Mouse (Mus musculus): ENCODE data around the gene Lat2.

The Lat2 gene

DNA sequence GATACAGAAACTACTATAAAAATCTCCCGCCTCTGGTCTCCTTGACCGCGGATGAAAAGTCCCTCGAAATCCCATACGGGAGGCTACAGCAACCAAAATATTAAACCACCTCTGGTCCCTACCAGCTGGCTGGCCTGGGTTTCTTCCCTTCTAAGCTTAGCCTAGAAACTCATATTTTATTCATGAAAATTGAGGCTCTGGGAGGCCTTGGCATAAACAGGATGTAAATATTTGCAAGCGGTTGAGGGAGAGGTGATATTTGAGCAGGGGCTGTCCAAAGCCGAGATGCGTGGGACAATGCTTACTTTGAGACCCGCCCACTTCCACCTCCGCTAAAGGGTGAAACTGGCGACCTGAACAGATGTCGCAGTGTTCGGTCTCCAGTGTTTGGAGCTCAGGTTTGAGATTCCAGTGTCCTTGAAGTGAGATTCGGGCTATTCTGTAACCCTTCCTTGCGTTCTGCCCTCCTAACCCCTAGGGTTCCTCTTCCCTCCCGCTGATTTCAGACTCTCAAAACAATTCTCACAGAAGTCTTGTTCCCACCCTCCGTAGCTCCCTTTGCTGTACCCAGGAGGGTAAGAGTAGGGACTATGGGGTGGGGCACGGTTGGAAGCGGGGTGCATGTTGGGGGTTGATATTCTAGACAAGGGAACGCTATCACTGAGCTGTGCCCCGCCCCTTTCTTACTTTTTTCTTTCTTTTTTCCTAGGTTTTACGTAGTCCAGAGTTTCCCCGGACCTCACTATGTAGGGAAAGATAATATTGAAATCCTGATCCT is 42.9 kb downstream of the Lat2 start:
- peak; percentile 57 for DNase-seq (ENCODE audit: low spot score)

DNA sequence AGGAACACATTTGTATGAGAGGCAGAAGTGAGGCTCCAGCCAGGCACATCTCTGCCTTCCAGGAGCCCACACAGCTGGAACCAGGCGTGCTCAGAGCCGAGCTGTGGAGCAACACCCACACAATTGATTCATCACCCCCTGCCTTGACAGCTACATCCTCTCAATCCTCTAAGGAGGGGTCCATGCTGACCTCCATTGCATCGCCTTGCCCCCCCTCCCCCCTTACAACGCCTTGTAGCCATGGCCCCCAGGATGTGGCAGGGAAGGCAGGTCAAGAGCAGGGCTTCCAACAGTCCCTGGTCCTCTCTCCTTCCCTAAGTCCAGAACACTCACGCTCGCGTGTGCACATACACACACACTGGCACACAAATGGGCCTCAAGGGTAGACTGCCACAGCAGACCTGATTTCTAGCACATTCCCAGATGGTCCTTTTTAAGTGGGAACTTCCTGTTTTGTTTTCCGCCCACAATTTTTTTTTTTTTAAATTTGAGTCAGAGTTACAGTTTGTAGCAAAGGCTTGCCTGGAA is 45.8 kb downstream of the Lat2 start:
- no peak for DNase-seq (ENCODE audit: low spot score)

DNA sequence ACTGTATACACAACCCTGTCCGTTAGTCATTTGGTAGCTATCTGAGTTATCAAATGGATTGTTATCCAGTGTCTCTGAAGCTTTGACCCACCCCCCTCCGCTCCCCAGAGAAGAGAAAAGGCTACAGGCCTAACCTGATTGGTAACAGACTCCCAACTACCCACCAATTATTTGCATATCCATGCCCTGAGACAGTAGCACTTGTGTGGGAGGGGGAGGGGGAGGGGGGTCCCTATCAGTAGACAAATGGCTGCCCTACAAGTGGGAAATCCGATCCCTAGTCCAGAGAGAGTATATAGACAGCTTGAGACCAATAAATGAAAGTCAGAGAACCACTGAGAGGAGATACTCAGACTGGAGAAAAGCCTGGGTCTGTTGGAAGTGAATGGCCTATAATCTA is 46.8 kb downstream of the Lat2 start:
- DNase-seq (ENCODE audit: low spot score), result no peak

DNA sequence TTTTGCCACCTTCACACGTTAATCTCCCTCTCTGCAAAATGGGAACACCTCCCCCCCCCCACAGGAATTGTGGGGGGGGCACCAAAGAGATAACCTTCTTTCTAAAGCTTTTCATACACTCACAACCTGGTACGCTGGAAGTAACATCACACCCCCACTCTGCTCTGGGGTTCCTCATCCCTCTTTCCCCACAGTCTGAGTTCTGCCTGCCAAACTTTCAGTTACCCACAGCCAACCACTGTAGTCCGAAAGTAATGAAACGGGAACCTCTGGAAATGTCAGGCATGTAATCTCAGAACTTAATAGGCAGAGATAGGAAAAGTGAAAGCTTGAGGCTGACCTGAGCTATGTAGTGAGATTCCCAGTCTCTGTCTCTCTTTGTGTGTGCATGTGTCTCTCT is 47.4 kb downstream of the Lat2 start:
- DNase-seq (ENCODE audit: low spot score), result no peak

DNA sequence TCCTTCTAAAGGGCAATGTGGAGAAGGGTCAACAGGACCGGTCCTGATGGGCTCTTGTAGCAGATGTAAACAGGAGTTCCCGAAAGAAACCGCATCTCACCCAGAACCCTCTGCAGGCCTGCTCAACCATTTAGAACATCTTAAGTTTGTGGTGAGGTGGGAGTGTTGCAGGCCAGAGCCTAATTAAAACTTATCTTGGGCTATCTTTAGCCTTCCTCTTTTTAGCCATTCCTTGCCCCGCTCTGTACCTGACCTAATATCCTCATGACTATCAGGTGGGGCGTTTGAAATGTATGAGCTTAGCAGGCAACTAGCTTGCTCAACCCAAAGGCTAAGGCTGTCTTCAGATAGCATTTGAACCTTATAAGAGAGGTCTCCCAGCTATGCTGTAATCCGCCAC is 49.1 kb downstream of the Lat2 start:
- DNase-seq (ENCODE audit: low spot score), result no peak

DNA sequence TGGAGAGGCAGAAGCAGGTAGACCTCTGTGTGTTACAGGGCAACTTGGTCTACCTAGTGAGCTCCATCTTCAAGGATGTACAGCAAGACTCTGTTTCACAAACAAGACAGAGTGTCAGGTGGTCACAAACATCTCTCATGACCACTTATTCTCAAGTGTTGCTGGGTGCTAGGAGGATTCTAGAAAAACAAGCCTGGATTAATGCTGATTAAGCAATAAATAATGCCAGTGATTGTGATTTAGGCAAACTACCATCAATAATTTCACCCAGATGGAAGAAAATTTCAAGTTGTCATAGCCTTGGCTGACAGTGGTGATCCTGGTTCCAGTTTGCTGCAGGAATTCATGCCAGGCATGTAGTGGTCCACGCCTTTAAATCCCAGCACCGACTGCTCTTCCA is 50.6 kb downstream of the Lat2 start:
- no peak for DNase-seq (ENCODE audit: low spot score)

DNA sequence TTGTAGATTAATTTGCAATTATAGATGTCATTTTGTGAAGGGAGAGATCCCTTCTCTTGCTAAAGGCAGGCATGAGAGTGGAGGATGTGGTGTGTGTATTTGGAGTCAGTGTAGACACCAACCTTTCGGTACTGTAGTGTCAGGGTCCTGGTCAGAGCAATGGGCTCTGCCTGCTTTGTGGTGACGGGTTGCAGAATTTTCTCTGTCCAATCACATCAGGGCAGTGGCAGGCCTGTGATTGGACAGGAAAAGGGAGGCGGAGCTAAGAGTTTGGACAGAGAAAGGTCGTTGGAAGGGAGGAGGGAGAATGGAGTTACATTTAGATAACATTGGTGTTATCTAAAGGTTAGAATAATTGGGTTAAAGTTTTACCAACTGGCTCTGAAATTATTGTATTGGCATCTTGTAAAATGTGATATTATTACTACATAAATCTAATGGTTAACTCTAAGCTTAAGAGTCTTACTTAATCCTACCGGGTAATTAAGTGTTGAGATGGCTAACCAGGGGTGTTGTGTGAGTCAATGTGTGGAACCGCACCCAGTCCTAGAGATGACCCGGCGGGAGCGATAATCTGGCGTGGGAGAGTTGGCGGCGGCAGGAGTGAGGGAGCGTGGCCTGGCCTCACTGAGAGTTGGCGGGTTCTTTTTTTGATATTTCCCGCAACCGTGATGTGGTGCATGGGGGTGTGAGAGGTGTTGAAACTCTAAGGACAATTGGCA is 54.2 kb downstream of the Lat2 start:
- no peak for DNase-seq (ENCODE audit: low spot score)

DNA sequence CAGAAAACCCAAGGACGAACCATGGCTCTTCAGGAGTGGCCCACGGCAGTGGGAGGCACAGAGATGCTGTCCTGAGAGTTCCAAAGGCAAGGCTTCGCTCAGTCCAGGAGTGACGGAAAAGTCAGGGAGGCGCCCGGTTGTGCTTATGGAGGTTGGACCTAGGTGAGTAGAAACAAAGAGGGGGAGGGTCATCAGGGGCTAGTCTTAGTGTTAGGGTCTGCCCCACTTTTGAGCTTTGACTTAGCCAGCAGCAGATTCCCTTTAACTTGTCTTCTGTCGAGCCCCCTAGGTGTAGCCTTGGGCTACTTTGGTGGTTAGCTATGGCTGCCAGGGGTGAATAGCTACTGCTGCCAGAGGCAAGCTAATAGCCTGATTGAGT is 54.8 kb downstream of the Lat2 start, which contains the start of gene Syna:
Syna (minus strand) TSS at position 101 of the 379 bp plus-strand sequence.
- no peak for DNase-seq (ENCODE audit: low spot score)

DNA sequence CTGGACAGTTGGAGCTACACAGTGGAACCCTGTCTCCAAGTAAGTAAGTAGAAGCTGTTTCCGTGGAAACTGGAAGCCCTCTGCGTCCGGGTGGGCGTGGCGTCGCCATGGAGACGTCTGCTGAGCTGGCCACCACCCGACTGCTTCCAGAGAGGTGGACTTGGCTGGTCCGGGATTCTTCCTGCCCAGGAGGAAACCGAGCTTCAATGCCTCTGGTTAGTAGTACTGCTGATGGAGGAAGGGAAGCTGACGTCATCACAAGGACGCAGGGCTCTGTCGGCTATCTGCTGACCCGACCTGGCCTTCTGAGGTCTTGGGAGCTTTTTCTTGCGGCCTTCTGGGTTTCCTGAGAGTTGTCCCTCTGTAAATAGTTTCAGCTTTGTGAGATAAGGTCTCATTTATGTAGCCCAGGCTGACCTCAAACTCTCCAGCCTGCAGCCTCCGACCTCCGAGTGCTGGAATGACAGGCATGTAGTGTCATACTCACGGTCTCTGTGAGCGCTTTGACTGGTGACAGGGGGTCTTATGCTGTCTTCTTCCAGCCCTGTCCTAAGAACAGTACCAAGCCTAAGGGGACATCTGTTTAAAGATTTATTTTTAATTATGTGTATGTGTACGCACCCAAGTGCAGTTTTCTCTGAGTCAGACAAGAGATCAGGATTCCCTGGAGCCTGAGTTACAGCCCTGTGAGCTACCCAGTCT is 59.2 kb downstream of the Lat2 start:
- DNase-seq (ENCODE audit: low spot score), result peak; percentile 85

DNA sequence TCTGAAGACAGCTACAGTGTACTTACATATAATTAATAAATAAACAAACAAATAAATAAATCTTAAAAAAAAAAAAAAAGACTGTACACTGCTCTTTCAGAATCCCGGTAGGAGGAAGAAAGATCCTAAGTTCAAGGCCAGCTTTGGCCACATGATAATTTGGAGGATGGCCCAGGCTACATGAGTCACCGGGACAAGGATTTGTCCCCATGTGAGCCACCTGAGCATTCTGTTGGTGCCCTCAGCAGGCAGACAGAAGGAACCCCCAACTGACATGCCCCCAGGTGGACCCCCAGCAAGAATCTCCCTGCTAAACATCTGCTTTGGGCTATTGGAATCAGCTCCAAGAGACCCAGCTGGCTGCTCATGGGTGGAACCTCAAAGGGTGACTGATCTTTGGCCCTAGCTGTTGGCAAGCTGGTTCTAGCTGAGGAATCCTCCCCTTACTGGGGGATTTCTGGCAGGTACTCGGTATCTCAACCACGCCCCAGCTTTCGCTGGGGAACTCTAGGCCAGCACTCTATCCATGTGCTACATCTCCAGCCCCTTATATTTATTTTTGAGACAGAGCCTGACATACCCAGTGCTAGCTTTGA is 60.8 kb downstream of the Lat2 start:
- DNase-seq (ENCODE audit: low spot score), result no peak

DNA sequence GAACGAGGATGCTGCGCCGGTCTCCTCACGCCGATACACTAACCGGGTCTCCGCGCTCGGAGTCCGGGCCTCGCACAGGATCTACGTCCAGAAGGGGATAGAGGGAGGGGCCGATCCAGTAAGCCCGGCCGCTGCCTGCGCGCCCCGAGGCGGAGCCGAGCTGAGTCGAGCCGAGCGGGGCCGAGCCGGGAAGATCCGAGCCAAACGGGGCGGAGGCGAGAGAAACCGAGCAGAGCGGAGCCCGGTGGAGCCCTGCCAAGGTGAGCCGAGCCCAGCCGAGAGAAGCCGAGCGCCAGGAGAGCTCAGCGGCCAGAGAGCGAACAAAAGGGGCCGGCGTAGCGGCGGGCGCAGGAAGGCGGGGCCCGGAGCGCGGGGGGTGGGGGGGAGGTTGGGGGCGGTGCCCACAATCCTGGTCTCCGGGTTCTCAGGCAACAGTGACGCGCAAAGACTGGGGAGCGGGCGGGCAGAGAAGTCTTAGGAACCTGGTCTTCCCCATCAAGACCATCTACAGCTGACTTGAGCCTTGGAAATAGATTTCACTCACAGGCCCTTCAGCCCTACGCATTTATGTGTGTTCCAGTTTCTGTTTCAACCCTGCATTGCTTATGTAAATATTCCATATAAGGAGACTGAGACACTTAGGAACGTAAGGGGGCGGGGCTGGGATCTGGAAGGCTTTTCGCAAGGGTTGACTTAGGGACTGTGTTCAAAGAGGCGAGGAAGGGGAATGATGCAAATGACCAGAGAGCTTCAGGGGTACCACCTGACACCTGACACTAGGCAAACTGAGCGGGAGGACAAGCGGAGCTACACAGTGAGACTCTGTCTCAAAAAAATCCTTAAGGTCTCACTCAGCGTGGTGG is 62.5 kb downstream of the Lat2 start, which contains the start of gene Clip2:
Clip2 (minus strand) TSS at position 325 of the 863 bp plus-strand sequence.
- peak; percentile 94 for DNase-seq (ENCODE audit: low spot score)

DNA sequence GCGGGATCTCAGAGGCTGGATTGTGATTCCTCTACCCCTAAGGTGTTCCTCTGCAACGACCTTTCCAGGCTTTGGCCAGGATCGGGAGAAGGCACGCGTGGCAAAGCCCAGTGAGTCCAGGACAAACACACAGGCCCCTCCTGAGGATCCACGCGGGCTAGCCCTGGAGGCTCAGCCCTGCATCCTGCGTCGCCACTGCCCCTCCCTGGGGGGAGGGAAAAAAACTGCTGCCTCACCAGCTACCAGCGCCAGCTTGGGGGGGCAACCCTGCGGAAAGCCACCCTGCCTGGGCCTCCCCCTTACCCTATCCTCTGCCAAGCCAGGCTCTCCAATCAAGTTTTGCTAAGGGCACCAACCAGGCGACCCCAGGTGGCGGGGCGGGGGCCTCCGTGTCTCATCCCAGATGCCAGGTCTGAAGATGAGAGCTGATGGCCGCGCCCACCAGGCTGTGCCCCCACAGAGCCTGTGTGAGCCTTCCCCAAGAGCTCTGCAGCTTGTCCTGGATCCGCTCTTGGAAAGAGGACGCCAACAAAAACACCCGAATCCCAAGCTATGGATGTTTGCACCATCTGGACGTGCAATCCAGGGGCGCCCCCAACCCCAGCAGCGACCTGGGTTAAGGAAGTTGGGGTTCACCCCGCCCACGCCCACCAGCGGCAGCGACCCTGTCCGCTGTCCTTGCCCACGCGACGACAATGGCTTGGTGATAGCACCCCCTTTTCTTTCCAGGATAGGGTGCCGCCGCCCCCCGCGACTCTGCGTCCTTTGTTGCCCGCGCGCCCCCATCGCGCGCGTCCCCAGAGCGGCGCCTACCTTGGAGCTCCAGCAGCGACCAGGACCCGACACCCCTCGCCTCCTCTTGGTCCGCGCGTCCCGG is 63.4 kb downstream of the Lat2 start:
- no peak for DNase-seq (ENCODE audit: low spot score)

DNA sequence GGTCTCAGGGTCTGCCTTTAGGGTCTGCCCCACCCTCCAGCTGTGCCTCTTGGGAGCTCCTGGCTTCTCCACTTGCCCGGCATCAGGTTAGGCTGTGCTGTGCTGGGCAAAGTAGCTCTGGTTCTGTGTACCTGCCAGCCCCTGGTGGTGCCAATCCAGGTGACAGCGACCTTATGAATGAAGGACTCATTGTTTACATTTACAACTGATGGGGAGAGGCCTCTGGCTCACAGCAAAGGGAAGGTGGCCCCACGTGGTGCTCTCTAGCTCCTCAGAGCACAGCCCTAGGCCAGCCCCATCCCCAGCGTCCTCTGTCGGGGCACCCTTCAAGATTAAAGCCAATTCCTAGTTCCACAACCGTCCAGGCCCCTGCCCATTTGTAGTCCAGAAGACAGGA is 64.0 kb downstream of the Lat2 start:
- DNase-seq (ENCODE audit: low spot score), result no peak

Data from yolk sac, embryonic 10.5 days (tissue).